Mouse (Mus musculus) neural tube, embryonic 11.5 days (tissue): ENCODE data around the gene Patl1. TPM values are rescaled to one million over a fixed set of nuclear protein-coding genes. Genes with fewer than 3 reads are reported as not detected.
A peak's percentile ranks its signal among the peaks of the same experiment; 100 is the strongest.

Experiments
- microRNA-seq: library from miRNA; unstranded; fragments of <30 nt; microRNA quantifications from one replicate; pipeline ENCODE4, GENCODE M21; 2016
- polyA plus RNA-seq: library from polyadenylated mRNA; unstranded; fragments of >200 nt; fragmentation: Nextera tagmentation; extraction: Ambion mirVana; gene quantifications from 2 replicates; pipeline ENCODE4 v1.2.1, GENCODE M21; 2014

Patl1 gene
- polyA plus RNA-seq, 1 experiment from 2014 or later: 24.7 TPM

Small RNA genes within 50 kb of the gene (microRNA-seq; reads per million reads assigned to microRNA genes)
- 8.1 reads per million, percentile 18 among the genes with 10 or more reads in this experiment for gene Mir6994

Other genes starting within 250 kb of the Patl1 start
- not detected in 2 replicates for gene Oosp1, start 221.2 kb upstream of the Patl1 start, polyA plus RNA-seq
- not detected in 2 replicates for gene Oosp3, start 215.3 kb upstream of the Patl1 start, polyA plus RNA-seq
- not detected in 2 replicates for gene Gif, start 164.8 kb upstream of the Patl1 start, polyA plus RNA-seq
- 48.6 and 52.3 TPM in 2 replicates for gene Mrpl16, start 142.0 kb upstream of the Patl1 start, polyA plus RNA-seq
- gene Stx3, start 93.0 kb upstream of the Patl1 start, polyA plus RNA-seq: 6.0 and 6.4 TPM in 2 replicates
- gene Olfr1417, start 73.2 kb upstream of the Patl1 start, polyA plus RNA-seq: not detected in 2 replicates
- gene Olfr1418, start 51.3 kb upstream of the Patl1 start, polyA plus RNA-seq: not detected in 2 replicates
- gene Olfr1419, start 37.3 kb upstream of the Patl1 start, polyA plus RNA-seq: not detected in 2 replicates
- gene Olfr1420, start 25.8 kb upstream of the Patl1 start, polyA plus RNA-seq: not detected in 2 replicates
- gene Osbp, start 53.5 kb downstream of the Patl1 start, polyA plus RNA-seq: 6.6 and 6.7 TPM in 2 replicates
- not detected in 2 replicates for gene Olfr1423, start 128.9 kb downstream of the Patl1 start, polyA plus RNA-seq
- gene Olfr1424, start 150.3 kb downstream of the Patl1 start, polyA plus RNA-seq: not detected in 2 replicates
- gene Olfr1425, start 165.3 kb downstream of the Patl1 start, polyA plus RNA-seq: not detected in 2 replicates
- not detected in 2 replicates for gene Olfr1426, start 179.6 kb downstream of the Patl1 start, polyA plus RNA-seq
- gene Olfr1427, start 190.9 kb downstream of the Patl1 start, polyA plus RNA-seq: not detected in 2 replicates
- not detected in 2 replicates for gene Olfr1428, start 203.5 kb downstream of the Patl1 start, polyA plus RNA-seq
- gene Olfr76, start 210.8 kb downstream of the Patl1 start, polyA plus RNA-seq: not detected in 2 replicates